Mouse (Mus musculus) macrophage (primary cell): ENCODE measurements around the gene Ano10. TPM values are rescaled to one million over a fixed set of nuclear protein-coding genes. Genes with fewer than 3 reads are reported as not detected.

ENCODE experiments used
- H3K27ac ChIP-seq: fragments of 350-480 bp; formaldehyde crosslinking; 2 replicates; pipeline ENCODE4 v1.9.0; 2021
- H3K36me3 ChIP-seq: fragments of 350-480 bp; formaldehyde crosslinking; 2 replicates; pipeline ENCODE4 v1.9.0; 2021; ENCODE audit errors: inconsistent target
- H3K4me3 ChIP-seq: fragments of 350-480 bp; formaldehyde crosslinking; 2 replicates; pipeline ENCODE4 v1.9.0; 2021; ENCODE audit errors: inconsistent target
- H3K79me2 ChIP-seq: fragments of 350-480 bp; formaldehyde crosslinking; 2 replicates; pipeline ENCODE4 v1.9.0; 2021; ENCODE audit errors: inconsistent target
- WGBS: methylation state at CpG from one replicate; pipeline ENCODE4 v1.1.7; 2026; ENCODE audit warnings: inconsistent platforms; ENCODE audit not compliant: missing documents; 5-methylcytosine and 5-hydroxymethylcytosine counted together
- polyA plus RNA-seq: library from polyadenylated mRNA; stranded (reverse); fragments of 250-400 nt; gene quantifications from 3 replicates; pipeline ENCODE4 v1.2.4, GENCODE M21; 2018; ENCODE audit warnings: inconsistent platforms

The Ano10 gene
- polyA plus RNA-seq, 1 experiment from 2014 or later, result 21.6 TPM

GRCm38 (mm10) chr9:122311051-122311760 lies 17.0 kb upstream of the Ano10 start:
- WGBS, result 78% methylated on average over 7 of the region's 7 CpGs
- Histone ChIP-seq H3K27ac (peak overlapping the region; percentile 75), H3K4me3 (peak overlapping the region; percentile 39)

GRCm38 (mm10) chr9:122310613-122311049 lies 16.4 kb upstream of the Ano10 start:
- peak overlapping the region; percentile 39 for H3K4me3 ChIP-seq
- 5% methylated on average over 17 of the region's 19 CpGs for WGBS
- H3K36me3 ChIP-seq, result no peaks in the 10 kb centered on the region
- H3K79me2 ChIP-seq, result no peaks in the 10 kb centered on the region
- H3K27ac ChIP-seq, result peak overlapping the region; percentile 75

More at GRCm38 (mm10) chr9:122311051-122311760, 17.0 kb upstream of the Ano10 start:
- Histone ChIP-seq H3K36me3 (no peaks in the 10 kb centered on the region), H3K79me2 (no peaks in the 10 kb centered on the region)

- 73% methylated on average over 14 of the region's 14 CpGs for WGBS
- H3K36me3 ChIP-seq, result no peaks in the 10 kb centered on the region
- no peaks in the 10 kb centered on the region for H3K79me2 ChIP-seq
- no peak overlapping the region for H3K27ac ChIP-seq
- no peak overlapping the region for H3K4me3 ChIP-seq
Measured at GRCm38 (mm10) chr9:122309013-122309980, 15.1 kb upstream of the Ano10 start.

DNA sequence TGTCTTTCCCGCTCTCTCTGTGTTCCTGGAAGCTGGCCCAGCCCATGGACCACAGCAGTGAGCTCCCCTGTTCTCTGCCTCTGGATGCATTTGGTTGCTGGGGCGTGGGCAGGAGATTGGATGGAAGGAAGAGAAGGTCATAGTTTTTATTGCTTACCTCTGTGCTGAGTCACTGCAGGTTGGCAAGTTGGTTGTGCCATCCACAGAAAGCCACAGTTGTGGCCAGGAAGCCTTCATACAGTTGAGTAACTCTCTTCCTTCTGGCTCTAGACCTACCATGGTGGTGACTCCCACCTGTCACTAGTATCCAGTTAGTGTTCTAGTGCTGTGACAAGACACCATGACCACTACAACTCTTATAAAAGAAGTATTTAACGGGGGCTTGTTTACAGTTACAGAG lies 11.1 kb upstream of the Ano10 start:
- WGBS, result 58% methylated on average over 3 of the region's 3 CpGs
- Histone ChIP-seq H3K4me3 (no peak overlapping the region), H3K27ac (no peak overlapping the region), H3K79me2 (no peaks in the 10 kb centered on the region), H3K36me3 (no peaks in the 10 kb centered on the region)

DNA sequence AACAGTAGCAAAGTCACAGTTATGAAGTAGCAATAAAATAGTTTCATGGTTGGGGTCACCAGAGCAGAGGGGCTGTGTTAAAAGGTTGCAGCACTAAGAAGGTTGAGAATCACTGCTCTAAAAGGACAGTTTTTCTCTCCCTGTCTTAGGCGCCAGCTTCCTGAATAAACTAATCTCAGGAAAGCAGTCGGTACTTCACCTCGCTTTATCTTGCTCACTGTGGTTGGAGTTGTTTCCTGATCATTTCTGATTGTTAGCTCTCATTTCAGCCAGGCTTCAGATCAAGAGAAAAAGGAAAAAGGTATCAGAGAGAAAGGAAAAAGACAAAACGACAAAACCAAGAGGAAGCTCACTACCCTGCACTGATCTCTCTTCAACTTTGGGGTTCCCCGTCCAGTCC lies 1.9 kb upstream of the Ano10 start:
- Histone ChIP-seq H3K79me2 (peaks cover 20% of the 10 kb centered on the region; the same call in 1 of the 2 replicates), H3K36me3 (no peaks in the 10 kb centered on the region), H3K27ac (no peak overlapping the region), H3K4me3 (no peak overlapping the region)
- WGBS, result 51% methylated on average over 5 of the region's 5 CpGs

GRCm38 (mm10) chr9:122295396-122295795 lies 1.2 kb upstream of the Ano10 start:
- Histone ChIP-seq H3K36me3 (no peaks in the 10 kb centered on the region), H3K27ac (no peak overlapping the region), H3K4me3 (no peak overlapping the region), H3K79me2 (peaks cover 20% of the 10 kb centered on the region; the same call in 1 of the 2 replicates)

DNA sequence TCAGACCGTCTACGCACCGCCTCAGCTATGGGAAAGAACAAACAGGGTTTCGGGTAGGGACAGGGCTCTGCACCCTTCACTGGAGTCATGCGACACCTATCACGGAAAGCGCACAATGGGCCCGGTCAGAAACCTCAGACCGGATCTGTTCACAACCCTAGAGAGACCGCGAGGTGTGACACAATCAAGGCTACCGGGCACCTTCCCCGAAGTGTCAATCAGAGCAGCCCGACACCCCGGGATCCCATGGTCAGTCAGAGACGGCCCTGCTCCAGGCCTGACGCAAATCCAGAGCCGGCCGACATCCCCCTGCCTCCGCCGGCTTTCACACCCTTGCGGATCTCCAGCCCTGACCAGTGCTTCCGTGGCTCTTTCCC lies 370 bp downstream of the Ano10 start:
- Histone ChIP-seq H3K27ac (0 out of 2 replicates have a peak overlapping the region, but pooled peaks have one; percentile 10), H3K4me3 (peak overlapping the region; percentile 70), H3K36me3 (no peaks in the 10 kb centered on the region), H3K79me2 (peaks cover 20% of the 10 kb centered on the region; the same call in 1 of the 2 replicates)
- WGBS, result under 1% methylated on average over 23 of the region's 23 CpGs

DNA sequence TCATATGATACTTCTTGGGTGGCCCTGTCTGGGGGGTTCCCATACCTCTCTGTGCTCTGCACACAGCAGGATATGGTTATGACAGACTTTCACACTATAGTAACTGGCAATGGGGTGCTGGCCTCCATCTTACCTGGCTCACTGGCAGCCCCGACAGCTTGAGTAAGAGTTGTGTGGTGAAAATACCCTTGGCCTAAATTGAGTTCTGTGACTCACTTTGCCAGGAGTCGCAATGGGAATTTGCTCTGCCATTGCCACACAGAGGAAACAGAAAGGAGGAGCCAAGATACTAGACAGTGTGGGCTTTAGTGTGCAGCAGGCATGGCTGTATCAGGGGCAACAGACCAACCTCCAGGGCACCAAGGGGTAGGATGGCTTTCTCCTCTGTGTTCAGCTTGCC lies 4.0 kb downstream of the Ano10 start:
- Histone ChIP-seq H3K27ac (no peak overlapping the region), H3K36me3 (no peaks in the 10 kb centered on the region), H3K4me3 (no peak overlapping the region), H3K79me2 (peaks cover 20% of the 10 kb centered on the region; the same call in 1 of the 2 replicates)
- 77% methylated on average over 2 of the region's 2 CpGs for WGBS

- H3K36me3 ChIP-seq, result no peaks in the 10 kb centered on the region
- WGBS, result 98% methylated on average over 3 of the region's 3 CpGs
- no peak overlapping the region for H3K4me3 ChIP-seq
- H3K79me2 ChIP-seq, result peaks cover 19% of the 10 kb centered on the region; the same call in 1 of the 2 replicates
- H3K27ac ChIP-seq, result no peak overlapping the region
Measured at GRCm38 (mm10) chr9:122288416-122288815, 5.8 kb downstream of the Ano10 start.

DNA sequence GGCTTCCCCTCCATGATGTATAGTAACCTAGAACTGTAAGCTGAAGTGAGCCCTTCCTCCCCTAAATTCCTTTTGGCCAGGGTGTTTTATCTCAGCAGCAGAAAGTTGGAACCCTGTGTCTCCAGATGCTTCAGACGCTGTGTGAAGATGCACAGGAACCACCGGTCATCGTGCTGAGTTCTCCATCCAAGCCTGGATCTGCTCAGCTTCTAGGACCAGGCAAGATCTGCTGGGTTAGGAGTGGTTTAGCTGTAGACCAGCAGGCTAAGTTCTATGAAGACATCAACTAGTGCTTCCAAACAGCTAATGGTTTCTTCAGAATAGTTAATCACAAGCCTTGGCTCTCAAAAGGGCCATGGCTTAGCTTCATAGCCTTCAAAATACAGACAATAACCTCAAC lies 6.7 kb downstream of the Ano10 start:
- no peaks in the 10 kb centered on the region for H3K36me3 ChIP-seq
- 89% methylated on average over 3 of the region's 3 CpGs for WGBS

GRCm38 (mm10) chr9:122285833-122286310 lies 8.4 kb downstream of the Ano10 start:
- WGBS, result 91% methylated on average over 4 of the region's 4 CpGs
- no peak overlapping the region for H3K27ac ChIP-seq

More for the DNA sequence above, 6.7 kb downstream of the Ano10 start:
- Histone ChIP-seq H3K4me3 (no peak overlapping the region), H3K27ac (no peak overlapping the region), H3K79me2 (peaks cover 14% of the 10 kb centered on the region; the same call in 1 of the 2 replicates)

DNA sequence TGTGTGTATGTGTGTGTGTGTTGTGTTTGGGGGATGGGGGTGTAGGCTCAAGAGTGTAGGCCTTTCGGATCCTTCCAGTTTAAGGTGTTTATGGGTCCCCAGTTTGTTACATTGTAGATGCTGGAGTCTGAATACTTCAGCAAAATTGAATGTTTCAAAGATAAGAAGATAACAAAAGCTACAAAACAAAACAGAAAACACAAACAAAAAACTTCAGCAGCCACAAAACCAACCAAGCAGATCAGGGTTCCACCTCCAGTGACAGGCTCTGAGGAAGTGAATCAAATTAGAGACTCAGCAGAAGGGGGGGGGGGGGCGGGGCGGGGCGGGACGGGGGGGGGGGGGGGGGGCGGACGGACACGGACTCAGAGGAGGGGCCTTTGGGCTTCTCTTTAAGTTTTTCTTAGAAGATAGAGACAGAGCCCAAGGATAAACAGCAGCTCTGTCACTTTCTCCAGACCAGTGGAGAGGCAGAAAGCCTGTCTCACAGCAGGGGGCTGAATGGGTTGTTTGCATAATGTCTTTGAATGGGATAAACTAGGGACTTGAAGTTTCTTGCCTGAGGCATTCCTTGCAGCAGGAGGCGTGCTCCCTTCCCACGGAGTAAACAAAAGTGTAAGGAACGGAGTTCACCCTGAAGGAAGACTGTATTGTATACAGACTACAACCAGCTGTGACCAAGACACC lies 8.9 kb downstream of the Ano10 start:
- H3K36me3 ChIP-seq, result no peaks in the 10 kb centered on the region
- no peak overlapping the region for H3K27ac ChIP-seq
- 65% methylated on average over 5 of the region's 11 CpGs for WGBS
- H3K4me3 ChIP-seq, result no peak overlapping the region
- peaks cover 4% of the 10 kb centered on the region; the same call in 1 of the 2 replicates for H3K79me2 ChIP-seq

More at GRCm38 (mm10) chr9:122285833-122286310, 8.4 kb downstream of the Ano10 start:
- Histone ChIP-seq H3K36me3 (no peaks in the 10 kb centered on the region), H3K4me3 (no peak overlapping the region), H3K79me2 (peaks cover 4% of the 10 kb centered on the region; the same call in 1 of the 2 replicates)

DNA sequence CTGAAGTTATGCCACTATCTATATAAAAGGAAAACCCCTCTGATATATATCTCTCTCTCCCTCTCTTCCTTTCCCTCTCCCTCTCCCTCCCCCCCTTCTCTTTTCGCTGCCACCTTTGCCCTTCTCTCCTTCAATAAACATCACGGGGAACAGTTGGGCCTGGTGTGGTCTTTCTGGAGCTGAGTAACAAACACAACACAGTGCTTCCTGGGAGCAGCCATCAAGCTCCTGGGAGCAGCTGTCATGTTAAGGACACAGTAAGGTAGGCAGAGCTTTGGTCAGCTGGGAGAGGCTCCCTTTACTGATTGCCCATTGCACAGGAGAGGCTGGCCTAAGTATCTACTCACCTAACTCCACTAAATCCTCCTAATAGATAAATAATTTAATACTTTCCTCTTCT lies 9.5 kb downstream of the Ano10 start:
- Histone ChIP-seq H3K36me3 (no peaks in the 10 kb centered on the region), H3K27ac (no peak overlapping the region), H3K4me3 (no peak overlapping the region), H3K79me2 (peaks cover 4% of the 10 kb centered on the region; the same call in 1 of the 2 replicates)
- WGBS, result 93% methylated on average over 2 of the region's 2 CpGs

GRCm38 (mm10) chr9:122281004-122281403 lies 13.2 kb downstream of the Ano10 start:
- 98% methylated on average over 4 of the region's 4 CpGs for WGBS
- no peak overlapping the region for H3K27ac ChIP-seq
- no peak overlapping the region for H3K4me3 ChIP-seq
- peaks cover 4% of the 10 kb centered on the region; the same call in 1 of the 2 replicates for H3K79me2 ChIP-seq
- H3K36me3 ChIP-seq, result no peaks in the 10 kb centered on the region
